Comparison of ENCODE assay signal across 15 mouse cellular contexts in the genomic region with DNA sequence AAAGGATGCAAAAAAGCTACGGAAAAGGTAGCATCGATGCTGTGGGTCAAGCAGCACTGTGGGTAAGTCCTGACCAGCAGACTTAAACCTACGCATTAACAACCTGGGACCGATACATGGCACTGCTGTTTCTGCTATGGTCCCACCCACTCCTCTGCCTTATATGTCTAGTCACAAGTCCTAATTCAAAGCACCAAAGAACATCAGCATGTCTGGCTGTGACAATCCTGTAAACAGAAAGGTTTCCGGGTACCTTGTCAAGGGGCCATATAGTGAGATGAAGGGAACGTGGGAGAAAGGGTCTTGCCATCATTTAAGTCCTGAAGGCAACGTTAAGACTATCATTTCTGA.
DNase-seq lines count a peak whose midpoint lies in the region; ATAC-seq lines count a peak whose summit lies in the region.
"Had no signal": no experiment of that assay in that cellular context is flagged by ENCODE, and none has a peak within 500 bp of the region (broad histone marks: within the 10 kb centered on the region; RNA-seq: fewer than 3 reads in every experiment).

No protein-coding gene starts in this region.

- no peak for DNase-seq in embryonic facial prominence, embryonic 10.5 days (ENCODE audit: low spot score)
- DNase-seq in limb, embryonic 10.5 days (ENCODE audit: low spot score) = no peak
- DNase-seq in gastrocnemius, postnatal 4 days (ENCODE audit: low spot score in 2 of 2) = no peak
- no peak for DNase-seq in kidney, postnatal 4 days
- DNase-seq: adrenal gland, adult 2 months; cerebellum, adult 9-11 months; thymus, postnatal 14 days had no signal

- H3K27me3 ChIP-seq in embryonic facial prominence, embryonic 12.5 days = no peaks in the 10 kb centered on the region
- no peaks in the 10 kb centered on the region for H3K27me3 ChIP-seq in embryonic facial prominence, embryonic 10.5 days (replicated peaks; ENCODE audit: low read depth, poor library complexity, severe bottlenecking)
- no peaks in the 10 kb centered on the region; the same call in 1 of the 2 replicates for H3K27me3 ChIP-seq in limb, embryonic 12.5 days
- H3K27me3 ChIP-seq in limb, embryonic 10.5 days (ENCODE audit: low read depth, poor library complexity, severe bottlenecking) = no peaks in the 10 kb centered on the region
- no peaks in the 10 kb centered on the region for H3K27me3 ChIP-seq in intestine, embryonic 16.5 days (replicated peaks; ENCODE audit: control insufficient read depth, insufficient read depth, low read length)
- no peaks in the 10 kb centered on the region for H3K27me3 ChIP-seq in neural tube, embryonic 15.5 days (replicated peaks)
- H3K27me3 ChIP-seq: neural tube, embryonic 12.5 days; Patski had no signal

- peaks cover 20% of the 10 kb centered on the region for H3K36me3 ChIP-seq in embryonic facial prominence, embryonic 12.5 days
- H3K36me3 ChIP-seq in embryonic facial prominence, embryonic 10.5 days (replicated peaks) = peaks cover 19% of the 10 kb centered on the region
- H3K36me3 ChIP-seq in limb, embryonic 12.5 days = peaks cover 26% of the 10 kb centered on the region
- H3K36me3 ChIP-seq in limb, embryonic 10.5 days = peaks cover 18% of the 10 kb centered on the region
- 0 out of 2 replicates have a peak, but pooled peaks cover 8% of the 10 kb centered on the region for H3K36me3 ChIP-seq in intestine, embryonic 16.5 days (ENCODE audit: control insufficient read depth, insufficient read depth, low read length)
- H3K36me3 ChIP-seq in neural tube, embryonic 15.5 days = peaks cover 52% of the 10 kb centered on the region

- H3K4me2 ChIP-seq in embryonic facial prominence, embryonic 12.5 days (replicated peaks) = no peak overlapping the region
- no peak overlapping the region for H3K4me2 ChIP-seq in limb, embryonic 12.5 days
- no peak overlapping the region for H3K4me2 ChIP-seq in intestine, embryonic 16.5 days (ENCODE audit: low read depth, low read length)
- no peak overlapping the region for H3K4me2 ChIP-seq in neural tube, embryonic 15.5 days
- H3K4me2 ChIP-seq: heart, embryonic 11.5 days had no signal

- no peak overlapping the region for H3K9ac ChIP-seq in embryonic facial prominence, embryonic 12.5 days
- H3K9ac ChIP-seq in limb, embryonic 12.5 days (replicated peaks) = no peak overlapping the region
- no peak overlapping the region for H3K9ac ChIP-seq in intestine, embryonic 16.5 days (ENCODE audit: low read depth, low read length)
- no peak overlapping the region for H3K9ac ChIP-seq in neural tube, embryonic 15.5 days (replicated peaks)
- H3K9ac ChIP-seq: neural tube, embryonic 12.5 days had no signal

- H3K9me3 ChIP-seq in embryonic facial prominence, embryonic 12.5 days = no peaks in the 10 kb centered on the region
- H3K9me3 ChIP-seq in embryonic facial prominence, embryonic 10.5 days = no peaks in the 10 kb centered on the region
- no peaks in the 10 kb centered on the region for H3K9me3 ChIP-seq in limb, embryonic 12.5 days
- no peaks in the 10 kb centered on the region for H3K9me3 ChIP-seq in limb, embryonic 10.5 days (replicated peaks)
- H3K9me3 ChIP-seq in intestine, embryonic 16.5 days (ENCODE audit: control insufficient read depth, low read length) = no peaks in the 10 kb centered on the region
- no peaks in the 10 kb centered on the region for H3K9me3 ChIP-seq in neural tube, embryonic 15.5 days (replicated peaks)
- H3K9me3 ChIP-seq: neural tube, embryonic 12.5 days had no signal

- H3K27ac ChIP-seq in embryonic facial prominence, embryonic 12.5 days = 0 out of 2 replicates have a peak overlapping the region, but pooled peaks have one; percentile 41
- H3K27ac ChIP-seq in embryonic facial prominence, embryonic 10.5 days (replicated peaks) = no peak overlapping the region
- H3K27ac ChIP-seq in limb, embryonic 12.5 days = 0 out of 2 replicates have a peak overlapping the region, but pooled peaks have one; percentile 66
- H3K27ac ChIP-seq in limb, embryonic 10.5 days = no peak overlapping the region
- H3K27ac ChIP-seq in intestine, embryonic 16.5 days (ENCODE audit: low read length) = peak overlapping the region; percentile 78
- peak overlapping the region; percentile 42 for H3K27ac ChIP-seq in neural tube, embryonic 15.5 days (replicated peaks)
- H3K27ac ChIP-seq: kidney, postnatal 0 days; neural tube, embryonic 12.5 days had no signal

- H3K4me3 ChIP-seq in embryonic facial prominence, embryonic 12.5 days = no peak overlapping the region
- H3K4me3 ChIP-seq in embryonic facial prominence, embryonic 10.5 days = no peak overlapping the region
- H3K4me3 ChIP-seq in limb, embryonic 12.5 days (replicated peaks) = no peak overlapping the region
- no peak overlapping the region for H3K4me3 ChIP-seq in limb, embryonic 10.5 days
- H3K4me3 ChIP-seq in intestine, embryonic 16.5 days (ENCODE audit: low read length) = no peak overlapping the region
- H3K4me3 ChIP-seq in neural tube, embryonic 15.5 days (replicated peaks) = no peak overlapping the region
- H3K4me3 ChIP-seq: neural tube, embryonic 12.5 days had no signal

- ATAC-seq in embryonic facial prominence, embryonic 12.5 days (ENCODE audit: insufficient number of reproducible peaks, insufficient read depth, low FRiP score, low TSS enrichment) = no peak
- ATAC-seq in limb, embryonic 12.5 days (ENCODE audit: insufficient number of reproducible peaks, insufficient read depth, low FRiP score, low TSS enrichment, low read depth) = no peak
- ATAC-seq in intestine, embryonic 16.5 days = no peak
- ATAC-seq in neural tube, embryonic 15.5 days (ENCODE audit: low FRiP score) = no peak
- ATAC-seq: Patski had no signal

- peaks cover 16% of the 10 kb centered on the region for H3K4me1 ChIP-seq in embryonic facial prominence, embryonic 12.5 days
- H3K4me1 ChIP-seq in embryonic facial prominence, embryonic 10.5 days = peaks cover 13% of the 10 kb centered on the region
- peaks cover 20% of the 10 kb centered on the region for H3K4me1 ChIP-seq in limb, embryonic 12.5 days (replicated peaks)
- H3K4me1 ChIP-seq in limb, embryonic 10.5 days = peaks cover 21% of the 10 kb centered on the region
- peaks cover 18% of the 10 kb centered on the region for H3K4me1 ChIP-seq in intestine, embryonic 16.5 days (ENCODE audit: control insufficient read depth, insufficient read depth, low read length)
- H3K4me1 ChIP-seq in neural tube, embryonic 15.5 days = peaks cover 20% of the 10 kb centered on the region

- 91% methylated on average over 7 of the region's 7 CpGs for WGBS in embryonic facial prominence, embryonic 12.5 days
- 90% methylated on average over 7 of the region's 7 CpGs for WGBS in embryonic facial prominence, embryonic 10.5 days
- WGBS in limb, embryonic 12.5 days = 72% methylated on average over 7 of the region's 7 CpGs
- WGBS in limb, embryonic 10.5 days = 84% methylated on average over 7 of the region's 7 CpGs
- 59% methylated on average over 7 of the region's 7 CpGs for WGBS in intestine, embryonic 16.5 days
- 82% methylated on average over 7 of the region's 7 CpGs for WGBS in neural tube, embryonic 15.5 days

Comparison
In these comparisons a context has a peak if more than half of its experiments do, and no peak if none do; other contexts are left out.
1. H3K27ac ChIP-seq: peak in embryonic facial prominence, embryonic 12.5 days (single experiment), limb, embryonic 12.5 days (single experiment), intestine, embryonic 16.5 days (single experiment) and neural tube, embryonic 15.5 days (single experiment); none in embryonic facial prominence, embryonic 10.5 days (single experiment) and limb, embryonic 10.5 days (single experiment).